Mouse (Mus musculus) small intestine, adult 2 months (tissue): ENCODE results near the gene Gm21992. TPM values are rescaled to one million over a fixed set of nuclear protein-coding genes. Genes with fewer than 3 reads are reported as not detected.
A peak's percentile ranks its signal among the peaks of the same experiment; 100 is the strongest.

Experiments
- H3K27ac ChIP-seq: fragments of 200-500 bp; 2 replicates; pipeline ENCODE4 v1.5.1; 2012; ENCODE audit warnings: low read depth, low read length, control low read depth, inconsistent platforms; ENCODE audit not compliant: insufficient read depth
- H3K27me3 ChIP-seq: fragments of 200-500 bp; 2 replicates; pipeline ENCODE4 v1.6.1; 2012; ENCODE audit warnings: mild to moderate bottlenecking, moderate library complexity, low read length, inconsistent platforms; ENCODE audit not compliant: control insufficient read depth, insufficient read depth
- H3K36me3 ChIP-seq: fragments of 200-500 bp; 2 replicates; pipeline ENCODE4 v1.6.1; 2012; ENCODE audit warnings: mild to moderate bottlenecking, low read length, control low read depth, inconsistent platforms; ENCODE audit not compliant: control insufficient read depth, insufficient read depth
- H3K4me1 ChIP-seq: fragments of 200-500 bp; 2 replicates; pipeline ENCODE4 v1.6.1; 2012; ENCODE audit warnings: low read length, inconsistent platforms, mixed read lengths; ENCODE audit not compliant: control insufficient read depth, insufficient read depth, insufficient read length
- H3K4me3 ChIP-seq: fragments of 200-500 bp; 2 replicates; pipeline ENCODE4 v1.5.1; 2012; ENCODE audit warnings: low read depth, mild to moderate bottlenecking, control low read depth, inconsistent platforms, low read length, moderate library complexity
- CTCF ChIP-seq: fragments of 200-500 bp; IDR thresholded peaks from 2 replicates; pipeline ENCODE4 v1.5.1; 2012; ENCODE audit warnings: low read depth, mild to moderate bottlenecking, control low read depth, inconsistent platforms, low read length, moderate library complexity, mixed read lengths; ENCODE audit not compliant: insufficient replicate concordance, insufficient read length; ENCODE audit errors: extremely low read depth
- POLR2A ChIP-seq: fragments of 200-500 bp; IDR thresholded peaks from 2 replicates; pipeline ENCODE4 v1.6.1; 2012; ENCODE audit warnings: low read depth, mild to moderate bottlenecking, control low read depth, inconsistent platforms, low read length, moderate library complexity
- WGBS: fragments of 180-500 bp; shearing (Covaris S2); methylation state at CpG from one replicate; pipeline ENCODE4 v1.1.7; 2018; 5-methylcytosine and 5-hydroxymethylcytosine counted together
- polyA plus RNA-seq: library from polyadenylated mRNA; depleted of rRNA; stranded (reverse); fragments of >200 nt; gene quantifications from 2 replicates; pipeline ENCODE4 v1.2.3, GENCODE M21; 2012

Gene Gm21992
- polyA plus RNA-seq, 1 experiment = 19.1 TPM

- TF ChIP-seq POLR2A (no peak), CTCF (no peak)
- H3K36me3 ChIP-seq = no peaks in the 10 kb centered on the region
- no peak overlapping the region for H3K27ac ChIP-seq
- 2% methylated on average over 60 of the region's 60 CpGs for WGBS
- H3K4me1 ChIP-seq = peaks cover 9% of the 10 kb centered on the region
- H3K4me3 ChIP-seq = peak overlapping the region; percentile 39
- peaks cover 24% of the 10 kb centered on the region for H3K27me3 ChIP-seq
Observed at GRCm38 (mm10) chr19:4712156-4712780, 99.1 kb downstream of the Gm21992 start.

GRCm38 (mm10) chr19:4711601-4712155 lies 99.7 kb downstream of the Gm21992 start:
- Histone ChIP-seq H3K36me3 (no peaks in the 10 kb centered on the region), H3K27ac (no peak overlapping the region), H3K4me3 (peak overlapping the region; percentile 39), H3K4me1 (peaks cover 9% of the 10 kb centered on the region), H3K27me3 (peaks cover 24% of the 10 kb centered on the region)
- TF ChIP-seq CTCF = no peak
- TF ChIP-seq POLR2A = no peak
- 2% methylated on average over 61 of the region's 65 CpGs for WGBS

GRCm38 (mm10) chr19:4711098-4711600 lies 100.3 kb downstream of the Gm21992 start, which contains the start of gene Sptbn2:
Gene Sptbn2 (plus strand): TSS chr19:4711167.
- TF ChIP-seq POLR2A (no peak), CTCF (no peak)
- WGBS = 40% methylated on average over 13 of the region's 13 CpGs
- Histone ChIP-seq H3K27me3 (peaks cover 24% of the 10 kb centered on the region), H3K4me3 (peak within 1 kb of the TSS; percentile 39), H3K4me1 (peaks cover 9% of the 10 kb centered on the region), H3K27ac (no peak within 1 kb of the TSS), H3K36me3 (no peaks in the 10 kb centered on the region)

GRCm38 (mm10) chr19:4708765-4709164 lies 102.6 kb downstream of the Gm21992 start:
- 69% methylated on average over 10 of the region's 10 CpGs for WGBS
- no peak overlapping the region for H3K27ac ChIP-seq
- no peaks in the 10 kb centered on the region for H3K36me3 ChIP-seq
- no peak for TF ChIP-seq CTCF
- no peak for TF ChIP-seq POLR2A
- no peak overlapping the region for H3K4me3 ChIP-seq
- peaks cover 9% of the 10 kb centered on the region for H3K4me1 ChIP-seq
- peaks cover 24% of the 10 kb centered on the region for H3K27me3 ChIP-seq

- TF ChIP-seq POLR2A = no peak
- no peak for TF ChIP-seq CTCF
- no peak overlapping the region for H3K27ac ChIP-seq
- 30% methylated on average over 7 of the region's 7 CpGs for WGBS
- H3K4me1 ChIP-seq = peaks cover 7% of the 10 kb centered on the region
- H3K36me3 ChIP-seq = no peaks in the 10 kb centered on the region
- peaks cover 28% of the 10 kb centered on the region for H3K27me3 ChIP-seq
- no peak overlapping the region for H3K4me3 ChIP-seq
Observed at GRCm38 (mm10) chr19:4701221-4701620, 110.2 kb downstream of the Gm21992 start.

GRCm38 (mm10) chr19:4700656-4701055 lies 110.8 kb downstream of the Gm21992 start:
- WGBS = 74% methylated on average over 8 of the region's 8 CpGs
- Histone ChIP-seq H3K27me3 (peaks cover 28% of the 10 kb centered on the region), H3K4me1 (peaks cover 7% of the 10 kb centered on the region), H3K36me3 (no peaks in the 10 kb centered on the region), H3K27ac (no peak overlapping the region), H3K4me3 (no peak overlapping the region)
- TF ChIP-seq CTCF = no peak
- no peak for TF ChIP-seq POLR2A

- H3K27me3 ChIP-seq = peaks cover 28% of the 10 kb centered on the region
- WGBS = 59% methylated on average over 5 of the region's 5 CpGs
- H3K27ac ChIP-seq = no peak overlapping the region
- no peak overlapping the region for H3K4me3 ChIP-seq
- H3K36me3 ChIP-seq = no peaks in the 10 kb centered on the region
- H3K4me1 ChIP-seq = peaks cover 7% of the 10 kb centered on the region
- no peak for TF ChIP-seq CTCF
- no peak for TF ChIP-seq POLR2A
Observed at GRCm38 (mm10) chr19:4699821-4700220, 111.6 kb downstream of the Gm21992 start.
